Mouse (Mus musculus) cerebellum, adult 9-11 months (tissue): ENCODE results near the gene Hprt.
A peak's percentile ranks its signal among the peaks of the same experiment; 100 is the strongest.
"Not testable (repeated sequence)": the region's sequence is repeated elsewhere in the genome, so short reads cannot be mapped to it uniquely, and the experiment has no call there.

ENCODE experiments used
- DNase-seq: peaks from one replicate; pipeline ENCODE4 v3.0.0; 2022

Gene Hprt

DNA sequence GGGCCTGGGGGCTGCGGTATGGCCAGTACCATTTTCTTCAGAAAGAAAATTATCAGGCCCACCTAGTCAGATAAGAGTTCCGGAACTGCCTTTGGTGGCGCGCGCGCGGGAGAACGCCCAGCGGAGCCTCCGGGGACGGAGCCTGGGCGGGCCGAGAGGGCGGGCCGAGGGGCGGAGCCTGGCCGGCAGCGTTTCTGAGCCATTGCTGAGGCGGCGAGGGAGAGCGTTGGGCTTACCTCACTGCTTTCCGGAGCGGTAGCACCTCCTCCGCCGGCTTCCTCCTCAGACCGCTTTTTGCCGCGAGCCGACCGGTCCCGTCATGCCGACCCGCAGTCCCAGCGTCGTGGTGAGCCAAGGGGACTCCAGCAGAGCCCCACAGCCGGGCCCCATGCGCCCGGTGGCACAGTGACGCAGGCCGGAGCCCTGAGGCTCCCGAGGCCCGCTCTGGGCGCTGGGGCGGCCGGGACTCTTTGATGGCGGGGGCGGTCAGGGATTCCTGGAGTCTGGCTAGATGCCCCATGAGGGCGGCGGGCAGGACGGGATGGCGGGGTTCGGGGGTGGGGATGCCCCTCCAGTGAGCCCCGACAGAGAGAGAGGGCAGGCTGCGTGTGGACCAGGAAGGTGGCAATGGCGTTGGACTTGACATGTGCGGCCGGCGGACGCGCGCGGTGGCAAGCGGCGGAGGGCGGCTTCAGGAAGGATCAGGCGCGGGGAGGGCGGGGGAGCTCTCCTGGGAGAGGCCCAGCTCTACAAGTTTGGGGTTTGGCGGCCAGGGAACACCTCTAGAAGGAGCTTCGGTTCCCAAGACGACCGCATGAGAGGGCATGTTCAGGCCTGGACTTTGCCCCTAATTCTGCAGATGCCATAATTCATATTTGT lies at the start of gene Hprt:
TSS of gene Hprt (plus strand) at position 233 of the 879 bp plus-strand sequence.
- DNase-seq = peak; percentile 88

DNA sequence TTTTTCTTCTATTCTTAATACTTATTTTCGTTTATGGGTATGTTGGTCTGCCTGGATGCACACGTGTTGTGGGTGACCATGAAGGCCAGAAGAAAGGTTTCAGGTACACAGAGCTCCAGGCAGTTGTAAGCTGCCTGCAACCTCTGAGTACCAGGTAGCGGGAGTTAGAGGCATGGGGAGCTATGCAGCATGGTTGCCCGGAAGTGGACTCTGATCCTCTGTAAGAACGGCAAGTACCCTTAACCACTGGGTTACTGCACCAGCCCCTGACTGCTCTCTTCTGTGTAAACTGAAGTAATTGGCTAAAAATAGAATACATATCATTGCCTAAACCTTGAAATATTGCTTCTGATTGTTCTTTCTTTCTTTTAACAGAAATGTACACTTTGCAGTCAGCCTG lies 42.4 kb upstream of the Hprt start:
- DNase-seq = no peak

DNA sequence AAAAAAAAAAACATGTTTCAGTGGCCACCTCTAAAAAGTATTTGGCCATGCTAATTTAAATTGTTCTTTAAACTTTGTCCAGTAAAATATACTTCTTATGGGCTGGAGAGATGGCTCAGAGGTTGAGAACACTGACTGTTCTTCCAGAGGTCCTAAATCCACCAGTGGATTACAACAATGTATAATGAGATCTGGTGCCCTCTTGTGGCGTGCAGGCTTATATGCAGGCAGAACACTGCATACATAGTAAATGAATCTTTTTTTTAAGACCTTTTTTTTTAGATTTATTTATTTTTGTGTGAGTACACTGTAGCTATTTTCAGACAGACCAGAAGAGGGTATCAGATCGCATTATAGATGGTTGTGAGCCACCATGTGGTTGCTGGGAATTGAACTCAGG lies 38.2 kb upstream of the Hprt start:
- DNase-seq = no peak

DNA sequence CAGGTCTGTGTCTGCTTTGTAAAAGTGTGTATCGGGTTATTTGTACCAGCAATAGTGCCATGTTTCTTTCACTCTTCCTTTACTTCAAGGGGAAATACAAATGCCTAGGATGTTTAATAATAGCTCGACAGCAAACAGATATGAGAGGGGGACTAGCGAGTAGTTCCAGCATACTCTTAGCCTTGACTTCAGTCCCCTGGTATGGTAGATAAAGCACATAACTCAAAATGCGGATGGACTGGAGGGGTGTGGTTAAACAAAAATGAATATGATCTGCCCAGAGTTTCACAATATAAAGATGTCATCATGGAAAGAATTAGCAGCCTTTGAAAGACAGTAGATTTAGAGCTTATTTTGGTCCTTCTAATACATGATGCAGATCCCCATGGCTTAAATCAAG lies 31.0 kb upstream of the Hprt start:
- no peak for DNase-seq

DNA sequence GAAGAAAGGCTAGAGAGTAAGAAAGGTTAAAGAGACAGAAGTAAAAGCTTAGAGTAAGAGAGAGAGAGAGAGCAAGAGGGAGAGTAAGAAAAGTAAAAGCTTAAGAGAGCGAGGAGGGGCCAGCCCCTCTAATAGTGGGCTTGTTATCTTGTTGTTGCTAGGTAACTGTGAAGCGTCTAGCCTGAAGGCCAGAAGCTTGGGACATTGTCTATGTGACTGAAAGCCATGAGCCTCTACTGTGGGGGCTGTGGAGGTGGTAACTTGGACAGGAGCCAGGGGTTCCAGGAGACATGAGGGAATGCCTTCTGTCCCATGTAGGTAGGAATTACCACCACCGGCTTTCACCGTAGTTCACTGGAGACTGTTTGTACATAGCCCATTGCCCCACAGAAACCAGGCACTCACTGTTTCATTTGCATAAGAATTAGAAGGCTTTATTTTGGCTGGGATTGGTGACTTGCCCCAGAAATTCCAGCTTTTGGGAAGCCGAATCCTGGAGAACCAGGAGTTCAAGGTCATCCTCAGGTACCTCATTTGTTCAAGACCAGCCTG lies 26.3 kb upstream of the Hprt start:
- no peak for DNase-seq

DNA sequence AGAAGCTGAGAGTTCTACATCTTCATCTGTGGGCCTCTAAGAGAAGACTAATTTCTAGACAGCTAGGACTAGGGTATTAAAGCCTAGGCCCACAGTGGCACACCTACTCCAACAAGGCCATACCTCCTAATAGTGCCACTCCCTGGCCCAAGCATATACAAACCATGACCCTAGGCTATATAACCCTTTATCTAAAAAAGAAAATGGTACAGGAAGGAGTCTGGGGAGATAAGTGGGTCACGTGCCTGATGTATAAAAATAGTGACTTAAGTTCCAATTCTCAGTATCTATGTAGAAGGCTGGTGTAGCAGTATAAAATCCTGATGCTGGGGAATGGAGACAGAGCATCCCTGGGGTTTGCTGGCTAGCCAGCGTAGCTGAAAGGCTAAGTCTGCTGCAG lies 22.8 kb upstream of the Hprt start:
- DNase-seq = no peak

DNA sequence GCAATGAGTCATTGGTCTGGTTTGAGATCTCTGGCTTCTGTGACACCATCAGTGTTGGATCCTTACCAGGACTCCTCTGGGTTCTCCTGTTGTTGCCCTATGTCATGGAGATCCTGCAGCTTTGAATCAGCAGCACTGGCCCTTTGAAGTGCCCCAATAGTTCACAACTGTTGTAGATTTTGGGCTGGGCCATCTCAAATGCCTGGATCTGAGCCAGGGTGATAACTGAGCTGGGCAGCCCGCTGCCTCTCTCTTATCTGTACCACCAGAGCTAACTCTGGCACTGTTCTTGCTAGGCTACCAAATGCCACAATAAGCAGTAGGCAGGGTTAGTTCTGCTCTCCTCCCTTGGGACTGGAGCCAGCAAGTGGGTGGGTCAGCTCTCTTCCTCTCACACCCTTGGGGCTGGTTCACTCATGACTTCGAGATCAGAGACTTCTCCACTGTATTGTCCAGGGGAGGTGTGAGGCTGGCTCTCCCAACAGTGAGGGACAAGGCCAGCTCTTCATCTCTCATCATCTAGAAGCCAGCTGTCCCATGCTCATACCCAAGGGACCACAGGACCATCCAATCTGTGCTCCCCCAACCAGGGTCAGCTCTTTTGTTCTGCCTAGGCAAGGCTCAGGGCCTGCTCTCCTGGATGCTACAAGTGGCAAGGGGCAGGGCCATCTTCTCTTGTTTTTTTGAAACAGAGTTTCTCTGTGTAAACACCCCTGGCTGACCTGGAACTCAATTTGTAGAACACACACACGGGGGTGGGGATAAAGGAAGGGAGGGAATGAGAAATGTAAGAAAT lies 16.5 kb upstream of the Hprt start:
- peak; percentile 5 for DNase-seq

DNA sequence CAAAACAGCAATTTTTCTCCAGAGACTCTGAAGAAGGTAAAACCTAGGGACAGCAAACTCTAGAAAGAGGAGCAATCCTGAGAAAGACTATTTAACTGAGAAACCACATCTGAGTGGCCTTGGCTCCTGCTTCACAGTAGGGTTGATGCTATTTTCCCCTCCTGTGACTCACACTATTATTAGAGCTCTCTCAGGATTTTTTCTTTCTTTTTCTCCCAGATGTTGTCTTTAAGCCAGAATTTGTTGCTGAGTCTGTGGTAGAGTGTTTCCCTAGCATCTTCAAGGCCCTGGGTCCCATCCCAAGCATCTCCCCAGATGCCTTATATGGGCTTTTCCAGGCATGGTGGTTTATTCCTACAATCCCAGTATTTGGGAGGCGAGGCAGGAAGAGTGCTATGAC lies 15.8 kb upstream of the Hprt start:
- DNase-seq = no peak

DNA sequence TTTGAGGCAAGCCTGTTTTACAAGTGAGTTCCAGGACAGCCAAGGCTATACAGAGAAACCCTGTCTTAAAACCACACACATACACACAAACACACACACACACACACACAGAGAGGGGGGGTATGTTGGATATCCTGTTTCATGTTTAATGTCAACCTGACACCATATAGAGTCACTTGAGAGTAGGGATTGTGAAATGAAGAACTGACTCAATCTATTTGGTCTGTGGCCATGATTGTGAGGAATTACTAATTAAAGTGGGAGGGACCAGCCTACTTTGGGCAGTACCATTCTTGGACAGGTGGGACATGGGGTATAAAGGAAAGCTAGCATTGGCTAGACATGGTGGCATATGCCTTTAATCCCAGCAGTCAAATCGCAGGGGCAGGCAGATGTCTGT lies 15.3 kb upstream of the Hprt start:
- DNase-seq = no peak

DNA sequence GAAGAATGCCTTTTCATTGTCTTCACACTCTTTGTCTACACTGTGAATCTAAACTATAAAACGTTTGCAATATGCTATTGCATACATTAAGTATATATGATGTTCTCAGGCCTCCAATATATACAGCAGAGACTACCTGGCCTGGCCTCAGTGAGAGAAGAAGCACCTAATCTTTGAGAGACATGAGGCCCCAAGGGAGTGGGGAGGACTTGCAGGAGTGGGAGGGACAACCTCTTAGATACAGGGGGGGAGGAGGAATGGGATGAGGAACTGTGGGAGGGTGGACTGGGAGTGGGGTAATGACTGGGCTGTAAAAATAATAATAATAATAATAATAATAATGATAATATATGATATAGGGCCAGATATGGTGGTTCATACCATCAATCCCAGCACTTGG lies 9.4 kb upstream of the Hprt start:
- DNase-seq = no peak

DNA sequence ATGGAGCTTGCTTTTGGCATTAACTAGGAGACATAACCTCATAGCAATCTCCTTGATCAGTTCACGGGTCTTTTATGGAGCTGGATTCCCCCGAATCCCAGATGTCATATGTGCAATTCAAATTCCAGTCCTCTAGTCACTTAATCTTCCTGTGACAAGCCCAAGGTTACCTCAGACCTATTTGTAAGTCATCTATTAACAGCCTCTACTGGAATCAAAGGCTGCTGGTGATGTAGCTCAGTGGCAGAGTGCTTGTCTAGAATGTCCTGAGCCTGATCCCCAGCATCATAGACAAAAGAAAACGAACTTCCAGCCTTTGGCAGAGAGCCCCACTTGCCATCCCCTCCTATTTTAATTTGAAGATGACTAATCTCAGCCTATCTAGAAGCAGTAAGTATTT lies 6.6 kb upstream of the Hprt start:
- DNase-seq = no peak

DNA sequence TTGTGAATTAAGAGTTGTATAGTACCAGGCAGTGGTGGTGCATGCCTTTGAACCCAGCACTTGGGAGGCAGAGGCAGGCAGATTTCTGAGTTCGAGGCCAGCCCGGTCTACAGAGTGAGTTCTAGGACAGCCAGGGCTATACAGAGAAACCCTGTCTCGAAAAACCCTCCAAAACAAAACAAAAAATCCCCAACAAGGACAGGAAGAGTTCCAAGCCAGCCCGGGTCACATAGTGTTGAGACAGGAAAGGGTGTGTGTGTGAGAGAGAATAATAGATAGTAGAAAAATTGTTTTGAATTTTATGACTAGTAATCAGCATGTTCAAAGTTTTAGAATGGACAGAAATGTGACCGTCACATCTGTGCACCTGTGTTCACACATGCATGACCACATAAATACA lies 6.8 kb downstream of the Hprt start:
- DNase-seq = not testable (repeated sequence)

DNA sequence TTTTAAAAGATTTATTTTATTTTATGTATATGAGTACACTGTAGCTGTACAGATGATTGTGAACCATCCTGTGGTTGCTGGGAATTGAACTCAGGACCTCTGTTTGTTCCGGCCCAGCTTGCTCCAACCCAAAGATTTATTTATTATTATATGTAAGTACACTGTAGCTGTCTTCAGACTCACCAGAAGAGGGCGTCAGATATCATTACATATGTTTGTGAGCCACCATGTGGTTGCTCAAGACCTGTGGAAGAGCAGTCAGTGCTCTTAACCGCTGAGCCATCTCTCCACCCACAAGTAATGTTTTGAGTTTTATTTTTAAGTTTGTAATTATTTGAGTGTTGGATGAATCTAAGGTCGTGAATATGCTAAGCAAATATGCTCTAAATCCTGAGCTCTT lies 16.9 kb downstream of the Hprt start:
- DNase-seq = not testable (repeated sequence)

DNA sequence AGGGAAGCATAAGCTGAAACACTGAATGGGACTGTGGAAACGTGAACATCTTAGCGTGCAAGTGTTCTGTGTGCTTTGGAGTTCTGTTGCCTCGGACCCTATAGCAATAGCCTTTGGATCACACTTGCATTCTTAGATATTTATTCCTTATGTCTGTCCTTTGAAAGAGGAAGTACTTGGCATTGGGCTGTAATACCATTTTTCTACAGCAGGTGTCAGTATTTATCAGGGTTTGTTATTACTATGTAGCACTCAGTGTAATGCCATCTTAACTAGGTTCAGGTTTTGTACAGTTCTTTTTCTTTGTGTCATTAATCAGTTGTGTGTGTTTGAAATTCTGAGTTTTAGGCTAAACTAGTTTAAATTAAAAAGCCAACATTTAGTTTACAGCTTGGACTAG lies 18.1 kb downstream of the Hprt start:
- DNase-seq = no peak

DNA sequence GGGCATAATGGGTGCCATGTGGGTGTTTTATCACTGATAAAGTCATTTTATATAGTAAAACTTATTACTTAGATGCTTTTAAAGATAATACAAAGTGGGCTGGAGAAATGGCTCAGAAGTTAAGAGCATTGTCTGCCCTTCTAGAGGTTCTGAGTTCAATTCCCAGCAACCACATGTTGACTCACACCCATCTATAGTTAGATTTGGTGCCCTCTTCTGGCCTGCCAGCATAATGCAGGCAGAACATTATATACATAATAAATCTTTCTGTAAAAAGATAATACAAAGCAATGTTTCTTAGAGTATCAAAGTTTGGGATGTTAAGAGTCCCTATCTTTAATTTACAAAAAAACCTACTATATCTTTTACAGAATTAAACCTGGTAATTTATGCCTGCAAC lies 27.6 kb downstream of the Hprt start:
- no peak for DNase-seq

DNA sequence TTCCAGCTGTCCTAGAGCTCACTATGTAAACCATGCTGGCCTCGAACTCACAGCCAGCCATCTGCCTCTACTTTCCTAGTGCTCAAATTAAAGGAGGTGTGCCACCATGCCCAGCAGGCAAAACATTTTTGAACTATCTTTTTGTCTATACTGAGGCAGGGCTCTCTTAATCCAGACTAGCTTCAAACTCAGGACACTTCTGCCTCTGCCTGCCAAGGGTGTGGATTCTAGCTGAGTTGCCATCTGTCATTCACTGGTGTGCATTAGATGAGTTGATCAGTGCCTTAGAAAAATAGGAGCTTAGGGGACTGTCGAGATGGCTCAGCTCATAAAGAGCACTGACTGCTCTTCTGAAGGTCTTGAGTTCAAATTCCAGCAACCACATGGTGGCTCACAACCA lies 35.1 kb downstream of the Hprt start:
- DNase-seq = peak; percentile 65

DNA sequence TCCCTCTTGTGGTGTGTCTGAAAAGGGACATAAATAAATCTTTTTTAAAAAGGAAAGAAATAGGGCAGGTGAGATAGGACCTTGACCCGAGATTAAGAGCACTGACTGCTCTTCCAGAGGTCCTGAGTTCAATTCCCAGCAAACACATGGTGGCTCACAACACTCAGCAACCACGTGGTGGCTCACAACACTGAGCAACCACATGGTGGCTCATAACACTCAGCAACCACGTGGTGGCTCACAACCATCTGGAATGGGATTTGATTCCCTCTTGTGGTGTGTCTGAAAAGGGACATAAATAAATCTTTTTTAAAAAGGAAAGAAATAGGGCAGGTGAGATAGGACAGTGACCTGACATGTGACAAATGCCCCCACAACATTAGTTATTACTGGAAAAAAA lies 36.3 kb downstream of the Hprt start:
- DNase-seq = not testable (repeated sequence)

DNA sequence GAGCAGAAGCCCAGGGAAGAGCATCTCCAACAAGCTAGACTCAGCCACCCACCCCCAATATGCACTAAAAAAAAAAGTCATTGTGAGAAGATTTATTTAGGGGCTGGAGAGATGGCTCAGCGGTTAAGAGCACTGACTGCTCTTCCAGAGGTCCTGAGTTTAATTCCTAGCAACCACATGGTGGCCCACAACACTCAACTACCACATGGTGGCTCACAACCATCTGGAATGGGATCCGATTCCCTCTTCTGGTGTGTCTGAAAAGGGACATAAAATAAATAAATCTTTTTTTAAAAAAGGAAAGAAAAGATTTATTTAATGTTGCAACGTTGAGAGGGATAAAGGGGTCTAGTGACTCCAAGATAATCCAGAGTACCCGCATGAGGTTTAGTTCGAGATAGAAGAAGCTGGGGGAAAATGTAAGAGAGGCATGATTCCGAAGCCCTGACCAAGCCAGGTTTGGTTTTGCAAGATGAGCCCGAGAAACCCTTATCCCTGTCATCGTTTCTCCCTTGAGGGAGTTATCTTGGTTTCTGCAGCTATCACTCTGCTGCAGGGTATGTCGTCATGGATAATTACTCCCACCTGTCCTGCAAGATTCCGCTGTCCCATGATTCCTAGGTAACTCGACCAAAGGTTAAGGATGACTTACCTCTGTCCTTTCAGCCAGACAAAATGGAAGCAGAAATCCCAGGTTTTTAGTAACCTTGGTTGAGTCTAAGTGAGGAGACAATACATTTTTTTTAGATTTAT lies 37.7 kb downstream of the Hprt start:
- no peak for DNase-seq

DNA sequence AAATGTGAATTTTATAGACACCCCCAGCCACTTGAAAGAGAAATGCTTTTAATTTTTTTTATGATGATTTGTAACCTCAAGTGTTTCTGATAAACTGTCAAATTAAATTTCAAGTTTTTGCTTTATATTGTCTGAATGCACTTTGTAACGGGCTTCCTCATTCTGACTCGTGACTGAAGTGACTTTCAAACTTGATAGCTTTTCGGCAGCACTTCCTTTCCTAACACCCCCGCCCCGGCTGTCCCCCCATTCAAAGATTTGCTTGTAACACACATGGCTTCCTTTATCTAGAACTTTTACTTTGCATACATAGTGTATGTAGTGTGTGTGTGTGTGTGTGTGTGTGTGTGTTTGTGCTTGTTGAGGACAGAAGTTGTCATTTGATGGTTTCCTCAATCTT lies 41.6 kb downstream of the Hprt start:
- no peak for DNase-seq

DNA sequence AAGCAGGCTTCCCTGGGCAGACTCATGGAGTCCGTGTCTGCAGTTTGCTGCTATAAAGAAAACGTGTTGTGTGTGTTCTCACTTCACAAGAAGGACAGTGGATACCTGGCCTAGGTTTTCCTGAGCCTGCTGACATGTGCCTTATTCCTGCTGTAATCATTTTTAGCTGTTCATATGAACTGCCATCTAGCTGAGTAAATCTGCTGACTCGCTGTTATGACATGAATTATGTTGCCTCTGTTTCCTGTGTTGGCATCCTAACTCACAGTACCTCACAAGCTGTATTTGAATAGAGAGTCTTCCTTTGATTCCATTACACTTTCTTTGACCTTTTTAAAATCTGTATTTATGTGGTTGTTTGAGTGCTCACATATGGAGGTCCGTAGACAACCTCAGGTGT lies 50.3 kb downstream of the Hprt start:
- DNase-seq = no peak

DNA sequence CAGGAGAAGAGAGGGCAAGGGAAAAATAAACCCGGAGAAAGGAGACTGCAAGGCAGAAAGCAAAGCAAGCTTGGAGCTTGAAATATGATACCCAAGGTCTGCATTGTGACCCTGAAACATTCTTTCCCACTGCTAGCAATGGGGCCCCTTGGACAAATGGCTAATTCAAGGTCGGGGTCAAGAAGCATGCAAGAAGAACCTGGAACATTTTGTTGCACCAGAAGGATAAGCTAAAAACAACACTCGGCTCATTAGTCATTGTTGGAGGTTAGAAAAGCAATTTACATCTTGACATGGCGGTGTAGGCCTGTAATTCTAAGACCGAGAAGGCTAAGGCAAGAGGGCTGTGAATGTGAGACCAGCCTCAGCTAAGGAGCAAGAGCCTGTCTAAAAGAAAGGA lies 51.7 kb downstream of the Hprt start:
- DNase-seq = no peak

DNA sequence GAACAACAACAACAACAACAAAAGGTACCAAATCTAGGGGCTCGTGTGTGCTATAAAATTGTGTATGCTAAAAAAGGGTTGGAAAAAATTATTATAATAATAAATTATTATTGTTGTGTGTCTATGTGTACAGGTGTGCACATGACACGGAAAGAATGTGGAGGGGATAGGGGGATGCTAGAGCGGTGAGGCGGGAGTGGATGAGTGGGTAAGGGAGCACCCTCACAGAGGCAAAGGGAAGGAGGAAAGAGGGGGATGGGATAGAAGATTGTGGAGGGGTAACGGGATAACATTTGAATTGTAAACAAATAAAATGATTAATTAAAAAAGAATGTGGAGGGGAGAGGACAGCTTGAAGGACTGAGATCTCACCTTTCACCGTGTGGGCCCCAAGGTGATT lies 52.2 kb downstream of the Hprt start:
- no peak for DNase-seq

DNA sequence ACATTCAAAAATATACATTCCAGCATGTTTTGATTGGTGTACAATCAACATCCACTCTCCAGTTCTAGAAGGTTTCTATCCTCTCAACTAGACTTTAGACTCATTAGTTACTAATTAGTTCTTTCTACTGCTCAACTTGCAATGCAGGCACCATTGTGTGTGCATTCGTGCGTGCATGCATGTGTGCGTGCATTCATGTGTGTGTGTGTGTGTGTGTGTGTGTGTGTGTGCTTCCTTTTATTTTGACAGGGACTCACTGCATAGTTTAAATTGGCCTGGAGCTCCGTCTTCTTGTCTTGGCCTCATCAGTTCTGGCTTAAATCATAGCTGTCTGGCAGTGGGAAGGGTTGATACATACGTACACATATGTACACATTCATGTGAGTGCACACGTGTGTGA lies 53.1 kb downstream of the Hprt start:
- no peak for DNase-seq
